Mouse (Mus musculus) adipose tissue, adult 10 weeks (tissue): ENCODE data around the gene Nudt8. TPM values are rescaled to one million over a fixed set of nuclear protein-coding genes. Genes with fewer than 3 reads are reported as not detected.

ENCODE experiments used
- polyA plus RNA-seq: library from polyadenylated mRNA; stranded (reverse); fragments of 350-450 nt; fragmentation: Illumina TruSeq; extraction: RNeasy Lipid Tissue Mini Kit (QIAGEN cat#74804); gene quantifications from one replicate; pipeline ENCODE4 v1.2.3, GENCODE M21; 2014; ENCODE audit warnings: low read depth, low replicate concordance

The Nudt8 gene
- polyA plus RNA-seq = 25.3 TPM

DNA sequence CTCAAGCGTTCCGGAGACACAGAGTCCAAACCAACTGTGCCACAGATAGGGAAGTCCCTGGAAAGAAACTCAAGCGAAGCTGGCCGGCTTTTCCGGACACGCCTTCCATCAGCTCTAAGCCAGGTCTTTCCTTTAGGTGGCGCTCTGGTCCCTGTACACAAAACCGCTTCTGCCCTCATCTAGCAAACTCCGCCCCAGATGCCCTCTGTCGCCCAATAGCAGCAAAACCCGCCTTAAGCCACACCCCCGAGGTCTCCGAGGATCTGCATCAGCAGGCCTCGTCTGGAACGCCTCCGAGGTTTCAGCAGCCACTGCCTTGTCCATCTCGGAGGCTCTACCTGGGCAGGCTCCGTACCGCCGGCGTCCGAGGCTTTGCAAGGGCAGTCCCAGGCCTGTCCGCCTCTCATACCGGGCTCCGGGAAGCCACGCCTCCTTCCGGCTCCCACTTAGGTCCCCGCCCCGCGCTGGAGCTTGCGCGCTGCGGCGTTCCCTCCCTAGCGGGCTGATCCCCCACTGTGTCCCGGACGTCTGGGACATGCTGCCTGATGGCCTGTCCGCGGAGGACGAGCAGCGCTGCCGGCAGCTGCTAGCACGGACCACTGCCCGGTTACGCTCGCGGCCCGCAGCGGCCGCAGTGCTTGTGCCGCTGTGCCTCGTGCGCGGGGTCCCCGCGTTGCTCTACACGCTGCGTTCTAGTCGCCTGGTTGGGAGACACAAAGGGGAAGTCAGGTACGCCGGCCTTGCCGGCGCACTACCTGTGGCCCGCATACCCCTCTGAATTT lies at the start of gene Nudt8, which contains the start of gene Gm49405:
Nudt8 (plus strand) TSS at position 462 of the 782 bp plus-strand sequence.
Gm49405 (plus strand) TSS at position 508 of the 782 bp plus-strand sequence.

DNA sequence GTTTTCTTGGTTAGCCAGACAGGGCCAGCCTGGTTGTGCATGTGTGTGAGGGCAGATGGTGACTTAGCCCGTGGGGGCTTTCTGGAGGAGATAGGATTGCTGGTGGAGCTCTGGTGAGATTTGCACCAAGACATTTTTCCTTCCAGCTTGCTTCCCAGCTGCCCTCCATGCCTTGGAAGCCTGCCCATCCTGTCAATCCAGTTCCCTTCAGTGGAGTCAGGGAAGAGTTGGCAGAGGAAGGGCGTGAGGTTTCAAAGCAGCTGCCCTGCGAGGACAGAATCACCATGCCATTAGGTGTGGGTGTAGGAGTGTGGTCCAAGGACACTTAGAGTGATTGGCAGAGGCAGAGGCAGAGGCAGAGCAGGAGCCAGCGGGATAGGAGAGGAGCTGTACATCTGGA lies 41.9 kb upstream of the Nudt8 start, which contains the start of gene Aldh3b3:
Aldh3b3 (plus strand) TSS at position 176 of the 400 bp plus-strand sequence.

GRCm38 (mm10) chr19:3972229-3972628 lies 28.2 kb upstream of the Nudt8 start, which contains the start of gene Aldh3b2:
TSS of gene Aldh3b2 (plus strand) at chr19:3972328.

DNA sequence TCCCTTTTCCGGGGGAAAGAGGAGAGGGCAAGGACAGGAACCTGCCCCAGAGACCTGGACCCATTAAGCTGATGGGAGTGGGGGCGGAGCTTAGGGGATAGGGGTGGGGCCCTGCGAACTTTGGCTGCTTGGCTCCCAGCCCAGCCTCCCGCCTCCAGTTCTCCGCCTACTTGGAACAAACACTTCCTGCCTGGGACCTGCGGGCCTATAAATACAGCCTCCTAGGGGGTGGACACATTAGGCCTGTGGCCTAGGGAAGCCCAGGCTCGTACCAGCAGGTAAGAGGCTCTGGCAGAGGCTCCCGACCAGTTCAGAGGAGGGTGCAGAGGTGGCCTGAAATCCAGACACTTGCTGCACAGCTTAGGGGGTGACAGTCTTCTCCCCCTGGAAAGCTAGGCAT lies 14.0 kb upstream of the Nudt8 start, which contains the start of gene Acy3:
Acy3 (plus strand) TSS at position 237 of the 400 bp plus-strand sequence.

DNA sequence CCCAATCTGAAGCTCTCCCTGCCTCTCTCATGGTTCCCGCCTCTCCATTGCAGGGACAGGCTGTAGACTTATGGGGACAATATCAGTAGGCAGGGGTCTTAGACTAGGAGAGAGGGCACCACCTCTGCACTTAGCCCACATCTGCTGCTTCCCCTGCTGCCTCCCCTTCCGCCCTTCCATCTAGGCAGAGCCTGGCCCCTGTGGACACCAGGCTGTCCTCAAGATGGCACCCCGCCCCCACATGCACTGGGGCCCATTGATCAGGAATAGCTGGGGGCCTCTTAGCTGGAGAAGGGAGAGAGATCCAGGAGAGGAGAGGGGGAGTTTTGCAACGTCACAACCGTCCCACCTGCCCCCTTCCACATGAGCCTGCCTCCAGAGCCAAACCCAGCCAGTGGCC lies 8.0 kb upstream of the Nudt8 start, which contains the start of gene Tbx10:
Tbx10 (plus strand) TSS at position 337 of the 400 bp plus-strand sequence.

GRCm38 (mm10) chr19:4003112-4003511 lies 2.7 kb downstream of the Nudt8 start, which contains the start of gene Doc2g:
TSS of gene Doc2g (plus strand) at chr19:4003313.

GRCm38 (mm10) chr19:4012432-4013022 lies 12.1 kb downstream of the Nudt8 start, which contains the start of gene Ndufv1:
TSS of gene Ndufv1 (minus strand) at chr19:4012806.

DNA sequence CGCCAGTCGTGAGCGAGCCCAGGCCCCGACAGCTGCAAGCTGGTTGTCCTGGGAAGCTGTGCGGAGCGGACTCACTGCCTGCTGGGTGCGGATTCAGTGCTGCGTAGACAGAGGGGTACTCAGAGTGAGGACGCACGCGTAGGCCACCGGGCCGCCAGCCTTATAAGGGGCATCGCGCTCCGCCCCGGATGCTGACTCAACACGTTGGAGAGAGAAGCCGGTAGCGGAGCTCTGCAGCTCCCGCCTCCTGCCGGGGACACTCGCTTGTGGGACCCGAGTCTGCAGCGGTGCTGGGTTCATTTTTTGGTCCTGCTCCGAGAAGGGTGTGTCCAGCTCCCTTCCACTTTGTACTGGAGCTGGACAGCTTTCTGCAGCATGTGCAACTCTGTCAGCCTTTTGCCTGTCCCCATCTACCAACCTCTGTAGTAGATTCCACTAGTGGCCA lies 37.4 kb downstream of the Nudt8 start, which contains the start of gene Gstp1:
Gstp1 (minus strand) TSS at position 198 of the 445 bp plus-strand sequence.

GRCm38 (mm10) chr19:4045966-4046865 lies 45.8 kb downstream of the Nudt8 start, which contains the start of gene Gstp2:
TSS of gene Gstp2 (minus strand) at chr19:4046023.

Other genes starting within 250 kb of the Nudt8 start
- 34.3 TPM for gene Kmt5b, start 233.2 kb upstream of the Nudt8 start, polyA plus RNA-seq
- gene Chka, start 148.8 kb upstream of the Nudt8 start, polyA plus RNA-seq = 57.2 TPM
- 33.4 TPM for gene Tcirg1, start 93.4 kb upstream of the Nudt8 start, polyA plus RNA-seq
- gene Ndufs8, start 87.8 kb upstream of the Nudt8 start, polyA plus RNA-seq = 112 TPM
- 8.3 TPM for gene Aldh3b1, start 70.8 kb upstream of the Nudt8 start, polyA plus RNA-seq
- gene Unc93b1, start 65.4 kb upstream of the Nudt8 start, polyA plus RNA-seq = 55.5 TPM
- 0.15 TPM for gene Aldh3b3, start 41.9 kb upstream of the Nudt8 start, polyA plus RNA-seq
- gene Aldh3b2, start 28.3 kb upstream of the Nudt8 start, polyA plus RNA-seq = 10.9 TPM
- 32.3 TPM for gene Acy3, start 14.0 kb upstream of the Nudt8 start, polyA plus RNA-seq
- gene Tbx10, start 7.8 kb upstream of the Nudt8 start, polyA plus RNA-seq = not detected
- 2.5 TPM for gene Gm49405, start within 50 bp of the Nudt8 start, polyA plus RNA-seq
- 3.2 TPM for gene Doc2g, start 2.7 kb downstream of the Nudt8 start, polyA plus RNA-seq
- 124 TPM for gene Ndufv1, start 12.2 kb downstream of the Nudt8 start, polyA plus RNA-seq
- gene Gstp1, start 37.4 kb downstream of the Nudt8 start, polyA plus RNA-seq = 408 TPM
- 25.3 TPM for gene Gstp2, start 45.4 kb downstream of the Nudt8 start, polyA plus RNA-seq
- gene Gstp3, start 59.0 kb downstream of the Nudt8 start, polyA plus RNA-seq = 0.71 TPM
- gene Cabp2, start 81.0 kb downstream of the Nudt8 start, polyA plus RNA-seq = not detected
- 93.4 TPM for gene Cdk2ap2, start 96.6 kb downstream of the Nudt8 start, polyA plus RNA-seq
- gene Pitpnm1, start 99.4 kb downstream of the Nudt8 start, polyA plus RNA-seq = 29.6 TPM
- gene Aip, start 125.3 kb downstream of the Nudt8 start, polyA plus RNA-seq = 74.7 TPM
- 0.19 TPM for gene Gpr152, start 139.2 kb downstream of the Nudt8 start, polyA plus RNA-seq
- gene Cabp4, start 143.5 kb downstream of the Nudt8 start, polyA plus RNA-seq = 1.1 TPM
- gene Coro1b, start 148.0 kb downstream of the Nudt8 start, polyA plus RNA-seq = 169 TPM
- 3.3 TPM for gene Ptprcap, start 153.0 kb downstream of the Nudt8 start, polyA plus RNA-seq
- 27.2 TPM for gene Rps6kb2, start 162.8 kb downstream of the Nudt8 start, polyA plus RNA-seq
- 5.1 TPM for gene Carns1, start 174.9 kb downstream of the Nudt8 start, polyA plus RNA-seq
- 3.5 TPM for gene Tbc1d10c, start 190.7 kb downstream of the Nudt8 start, polyA plus RNA-seq
- 434 TPM for gene Ppp1ca, start 191.5 kb downstream of the Nudt8 start, polyA plus RNA-seq
- gene Rad9a, start 201.1 kb downstream of the Nudt8 start, polyA plus RNA-seq = 15.7 TPM
- gene Clcf1, start 213.7 kb downstream of the Nudt8 start, polyA plus RNA-seq = 3.9 TPM
- not detected for gene AC109138.7, start 213.8 kb downstream of the Nudt8 start, polyA plus RNA-seq
- 61.3 TPM for gene Pold4, start 231.3 kb downstream of the Nudt8 start, polyA plus RNA-seq